Mouse (Mus musculus): ENCODE measurements around the gene Sox5. TPM values are rescaled to one million over a fixed set of nuclear protein-coding genes. Genes with fewer than 3 reads are reported as not detected.

The Sox5 gene
- total and polyA plus RNA-seq, 3 experiments: 1.7 to 3.4 (median 2.4) TPM

GRCm38 (mm10) chr6:144818016-144818415 is 36.2 kb upstream of the Sox5 start:
- Histone ChIP-seq H3K79me2 (replicated peaks; ENCODE audit: control insufficient read depth, insufficient read depth, low read length) (no peaks in the 10 kb centered on the region), H3K4me1 (ENCODE audit: control insufficient read depth, insufficient read depth, low read length) (peaks cover 3% of the 10 kb centered on the region), H3K36me3 (ENCODE audit: control insufficient read depth, insufficient read depth, low read length) (no peaks in the 10 kb centered on the region; the same call in 1 of the 2 replicates), H3K9ac (ENCODE audit: low read depth, low read length) (no peak overlapping the region), H3K4me3 (no peak overlapping the region), H3K27me3 (ENCODE audit: control insufficient read depth, insufficient read depth, low read length) (no peaks in the 10 kb centered on the region), H3K27ac (no peak overlapping the region)
- 83% methylated on average over 4 of the region's 4 CpGs for WGBS
- TF ChIP-seq EP300 (IDR thresholded peaks at IDR 0.05; ENCODE audit: insufficient read depth, low read depth, low read length) (no peak), CTCF (IDR thresholded peaks at IDR 0.05) (no peak), POLR2A (IDR thresholded peaks at IDR 0.05; ENCODE audit: insufficient read depth, low read depth, low read length) (no peak)
- intact Hi-C loops (cut with DNase I): loop anchor here (10.0 kb wide), 2 partner anchors 173 to 313 kb away; no protein-coding TSS in a partner anchor
- peak in 1 of 2 experiments; percentile 22 for DNase-seq

- no peak overlapping the region for H3K4me3 ChIP-seq
- no peaks in the 10 kb centered on the region for H3K36me3 ChIP-seq (ENCODE audit: control insufficient read depth, insufficient read depth, low read length)
- DNase-seq: no peak
- no peak overlapping the region for H3K27ac ChIP-seq
- no peaks in the 10 kb centered on the region; the same call in 1 of the 2 replicates for H3K4me1 ChIP-seq (ENCODE audit: control insufficient read depth, insufficient read depth, low read length)
- 76% methylated on average over 5 of the region's 5 CpGs for WGBS
- intact Hi-C loops (cut with DNase I): loop anchor here (10.0 kb wide), 2 partner anchors 173 to 313 kb away; no protein-coding TSS in a partner anchor
- no peaks in the 10 kb centered on the region for H3K79me2 ChIP-seq (replicated peaks; ENCODE audit: control insufficient read depth, insufficient read depth, low read length)
- H3K9ac ChIP-seq (ENCODE audit: low read depth, low read length): no peak overlapping the region
- H3K27me3 ChIP-seq (ENCODE audit: control insufficient read depth, insufficient read depth, low read length): no peaks in the 10 kb centered on the region
- TF ChIP-seq CTCF (IDR thresholded peaks at IDR 0.05): no peak
- no peak for TF ChIP-seq EP300 (IDR thresholded peaks at IDR 0.05; ENCODE audit: insufficient read depth, low read depth, low read length)
- TF ChIP-seq POLR2A (IDR thresholded peaks at IDR 0.05; ENCODE audit: insufficient read depth, low read depth, low read length): no peak
Measured at GRCm38 (mm10) chr6:144817329-144817932, 35.7 kb upstream of the Sox5 start.

GRCm38 (mm10) chr6:144815542-144815941 is 33.8 kb upstream of the Sox5 start:
- Histone ChIP-seq H3K27ac (no peak overlapping the region), H3K27me3 (ENCODE audit: control insufficient read depth, insufficient read depth, low read length) (no peaks in the 10 kb centered on the region), H3K4me3 (no peak overlapping the region), H3K36me3 (ENCODE audit: control insufficient read depth, insufficient read depth, low read length) (no peaks in the 10 kb centered on the region), H3K4me1 (ENCODE audit: control insufficient read depth, insufficient read depth, low read length) (no peaks in the 10 kb centered on the region; the same call in 1 of the 2 replicates), H3K79me2 (replicated peaks; ENCODE audit: control insufficient read depth, insufficient read depth, low read length) (no peaks in the 10 kb centered on the region), H3K9ac (ENCODE audit: low read depth, low read length) (no peak overlapping the region)
- intact Hi-C loops (cut with DNase I): loop anchor here (10.0 kb wide), 2 partner anchors 171 to 311 kb away; no protein-coding TSS in a partner anchor
- no peak for TF ChIP-seq EP300 (IDR thresholded peaks at IDR 0.05; ENCODE audit: insufficient read depth, low read depth, low read length)
- no peak for TF ChIP-seq POLR2A (IDR thresholded peaks at IDR 0.05; ENCODE audit: insufficient read depth, low read depth, low read length)
- TF ChIP-seq CTCF (IDR thresholded peaks at IDR 0.05): no peak
- 44% methylated on average over 5 of the region's 5 CpGs for WGBS
- DNase-seq: no peak

- TF ChIP-seq CTCF (IDR thresholded peaks at IDR 0.05) (peak; percentile 81), POLR2A (IDR thresholded peaks at IDR 0.05; ENCODE audit: insufficient read depth, low read depth, low read length) (no peak)
- Histone ChIP-seq H3K4me3 (no peak overlapping the region), H3K9ac (ENCODE audit: low read depth, low read length) (no peak overlapping the region), H3K27ac (no peak overlapping the region), H3K36me3 (ENCODE audit: control insufficient read depth, insufficient read depth, low read length) (no peaks in the 10 kb centered on the region), H3K79me2 (replicated peaks; ENCODE audit: control insufficient read depth, insufficient read depth, low read length) (no peaks in the 10 kb centered on the region), H3K27me3 (ENCODE audit: control insufficient read depth, insufficient read depth, low read length) (no peaks in the 10 kb centered on the region), H3K4me1 (ENCODE audit: control insufficient read depth, insufficient read depth, low read length) (no peaks in the 10 kb centered on the region; the same call in 1 of the 2 replicates)
- WGBS: 11% methylated on average over 6 of the region's 6 CpGs
- intact Hi-C loops (cut with DNase I): loop anchor here (10.0 kb wide), 2 partner anchors 170 to 310 kb away; no protein-coding TSS in a partner anchor
- peak; percentile 23 to 24 for DNase-seq
Measured at GRCm38 (mm10) chr6:144814931-144815364, 33.2 kb upstream of the Sox5 start.

GRCm38 (mm10) chr6:144804321-144804720 is 22.5 kb upstream of the Sox5 start:
- intact Hi-C loops (cut with DNase I): no loop called here
- Histone ChIP-seq H3K79me2 (replicated peaks; ENCODE audit: control insufficient read depth, insufficient read depth, low read length) (no peaks in the 10 kb centered on the region), H3K4me1 (ENCODE audit: control insufficient read depth, insufficient read depth, low read length) (no peaks in the 10 kb centered on the region), H3K27me3 (ENCODE audit: control insufficient read depth, insufficient read depth, low read length) (no peaks in the 10 kb centered on the region), H3K27ac (no peak overlapping the region), H3K4me3 (no peak overlapping the region), H3K9ac (ENCODE audit: low read depth, low read length) (no peak overlapping the region), H3K36me3 (ENCODE audit: control insufficient read depth, insufficient read depth, low read length) (no peaks in the 10 kb centered on the region)
- TF ChIP-seq CTCF (IDR thresholded peaks at IDR 0.05): no peak
- TF ChIP-seq POLR2A (IDR thresholded peaks at IDR 0.05; ENCODE audit: insufficient read depth, low read depth, low read length): no peak
- no peak for TF ChIP-seq EP300 (IDR thresholded peaks at IDR 0.05; ENCODE audit: insufficient read depth, low read depth, low read length)
- DNase-seq: no peak
- 76% methylated on average over 5 of the region's 5 CpGs for WGBS

GRCm38 (mm10) chr6:144803063-144803462 is 21.3 kb upstream of the Sox5 start:
- WGBS: 87% methylated on average over 1 of the region's 1 CpGs
- H3K4me3 ChIP-seq: no peak overlapping the region
- H3K27me3 ChIP-seq (ENCODE audit: control insufficient read depth, insufficient read depth, low read length): no peaks in the 10 kb centered on the region
- H3K27ac ChIP-seq: no peak overlapping the region
- H3K4me1 ChIP-seq (ENCODE audit: control insufficient read depth, insufficient read depth, low read length): no peaks in the 10 kb centered on the region
- intact Hi-C loops (cut with DNase I): no loop called here
- TF ChIP-seq POLR2A (IDR thresholded peaks at IDR 0.05; ENCODE audit: insufficient read depth, low read depth, low read length) (no peak), CTCF (IDR thresholded peaks at IDR 0.05) (no peak), EP300 (IDR thresholded peaks at IDR 0.05; ENCODE audit: insufficient read depth, low read depth, low read length) (no peak)
- no peak overlapping the region for H3K9ac ChIP-seq (ENCODE audit: low read depth, low read length)
- DNase-seq: no peak
- H3K79me2 ChIP-seq (replicated peaks; ENCODE audit: control insufficient read depth, insufficient read depth, low read length): no peaks in the 10 kb centered on the region
- no peaks in the 10 kb centered on the region for H3K36me3 ChIP-seq (ENCODE audit: control insufficient read depth, insufficient read depth, low read length)

Measured in heart, adult 2 months (tissue).